Mouse (Mus musculus): ENCODE results near the gene Pou2f3. TPM values are rescaled to one million over a fixed set of nuclear protein-coding genes. Genes with fewer than 3 reads are reported as not detected.

The Pou2f3 gene
- polyA plus RNA-seq, 1 experiment = 0.28 TPM

GRCm38 (mm10) chr9:43231805-43232204 is 21.6 kb upstream of the Pou2f3 start:
- DNase-seq (ENCODE audit: low spot score) = no peak

DNA sequence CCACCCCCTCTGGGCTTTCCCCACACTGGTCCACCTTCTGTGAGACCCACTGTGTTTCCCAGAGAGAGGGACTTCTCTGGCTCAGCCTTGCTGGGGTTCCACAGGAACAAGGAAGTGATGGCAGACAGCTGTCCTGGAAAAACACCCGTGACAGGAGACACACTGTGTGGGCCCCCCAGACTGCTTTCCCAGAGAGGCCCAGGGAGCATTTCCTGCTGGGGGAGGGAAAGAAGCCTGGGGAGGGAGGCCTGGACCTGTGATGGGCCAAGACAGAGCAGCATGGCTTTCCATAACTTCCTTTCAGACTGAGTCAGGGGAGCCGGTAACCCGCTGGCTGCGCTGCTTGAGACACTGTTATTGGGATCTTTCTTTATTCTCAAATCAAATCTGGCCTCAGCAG is 20.7 kb upstream of the Pou2f3 start:
- no peak for DNase-seq (ENCODE audit: low spot score)

GRCm38 (mm10) chr9:43229962-43230361 is 19.8 kb upstream of the Pou2f3 start:
- DNase-seq (ENCODE audit: low spot score) = no peak

- no peak for DNase-seq (ENCODE audit: low spot score)
Measured at GRCm38 (mm10) chr9:43229398-43229895, 19.3 kb upstream of the Pou2f3 start.

GRCm38 (mm10) chr9:43228745-43229144 is 18.6 kb upstream of the Pou2f3 start:
- no peak for DNase-seq (ENCODE audit: low spot score)

DNA sequence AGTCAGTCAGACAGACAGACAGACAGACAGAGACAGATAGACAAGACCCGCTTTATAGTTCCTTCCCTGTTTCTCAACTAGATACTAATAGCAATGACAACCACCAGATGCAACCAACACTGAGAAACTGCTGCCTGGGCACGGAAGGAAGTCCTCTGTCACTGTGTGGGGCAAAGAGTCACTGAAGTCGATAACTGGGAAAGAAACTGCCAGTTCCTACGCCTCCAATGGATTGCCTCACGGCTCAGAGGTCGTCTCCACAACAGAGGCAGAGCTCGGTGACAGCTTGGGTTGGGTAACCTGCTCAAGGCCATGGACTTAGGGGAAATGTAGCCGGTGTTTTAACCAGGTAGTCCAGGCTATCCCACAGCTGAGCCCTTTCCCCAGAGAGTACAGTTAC is 17.5 kb upstream of the Pou2f3 start:
- DNase-seq (ENCODE audit: low spot score) = no peak

DNA sequence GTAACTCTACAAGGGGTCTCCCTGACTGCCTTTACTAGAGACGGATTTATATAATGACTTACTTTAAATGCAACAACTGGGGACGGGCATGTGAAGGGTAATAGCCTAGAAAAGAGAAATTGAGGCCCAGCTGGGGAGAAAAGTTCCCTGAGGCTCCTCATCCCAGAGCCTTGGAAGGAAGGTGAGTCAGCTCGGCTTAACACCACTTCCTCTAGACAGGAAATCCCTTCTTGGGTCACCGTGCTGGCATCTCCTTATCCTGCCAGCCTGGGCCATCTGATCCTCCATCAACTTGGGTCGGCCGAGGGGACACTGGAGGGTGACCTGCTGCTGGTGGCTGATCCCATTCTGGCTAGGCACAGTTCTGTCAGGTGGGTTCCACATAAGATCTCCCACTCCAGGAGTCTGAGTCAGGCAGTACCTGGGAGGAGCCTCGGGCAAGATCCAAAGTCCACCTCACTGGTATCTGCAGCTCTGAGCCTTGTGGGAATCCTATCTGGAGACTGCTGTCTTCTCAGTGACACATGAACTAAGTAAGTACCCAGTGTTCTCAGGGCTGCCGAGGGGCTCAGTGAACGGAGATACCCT is 16.5 kb upstream of the Pou2f3 start:
- no peak for DNase-seq (ENCODE audit: low spot score)

DNA sequence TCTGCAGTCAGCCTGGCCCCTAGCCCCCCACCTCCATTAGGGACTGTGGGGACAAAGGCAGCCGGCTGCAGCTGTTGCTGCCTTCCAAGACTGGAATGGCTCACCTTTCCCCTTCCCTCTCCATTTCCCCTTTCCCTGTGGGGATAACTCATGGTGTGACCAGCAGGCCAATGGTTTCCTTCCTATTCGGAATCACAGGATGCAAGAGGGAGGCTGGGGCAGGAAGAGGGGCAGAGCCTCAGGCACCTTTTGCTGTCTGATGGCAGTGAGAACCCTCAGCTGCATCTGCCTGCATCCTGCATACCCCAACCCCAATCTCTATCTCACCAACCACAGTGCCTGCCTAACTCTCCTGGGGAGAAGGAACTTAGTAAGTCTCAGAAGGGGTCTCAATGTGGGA is 15.3 kb upstream of the Pou2f3 start:
- no peak for DNase-seq (ENCODE audit: low spot score)

GRCm38 (mm10) chr9:43224771-43225355 is 14.7 kb upstream of the Pou2f3 start:
- DNase-seq (ENCODE audit: low spot score) = no peak

DNA sequence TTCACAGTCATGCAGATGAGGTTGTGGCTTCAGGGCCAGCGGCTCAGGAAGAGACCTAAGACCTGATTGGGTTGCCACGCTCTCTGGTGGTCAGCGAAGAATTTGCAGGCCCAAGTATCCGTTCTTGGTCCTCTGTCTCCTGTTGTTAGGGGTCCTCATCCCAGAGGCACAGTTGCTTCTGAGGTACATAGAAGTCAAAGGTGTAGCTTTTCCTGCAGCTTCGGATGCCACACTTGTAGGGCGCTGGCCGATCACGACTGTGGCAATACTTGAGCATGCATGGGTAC is 12.2 kb upstream of the Pou2f3 start:
- DNase-seq (ENCODE audit: low spot score) = no peak

GRCm38 (mm10) chr9:43221643-43222428 is 11.7 kb upstream of the Pou2f3 start:
- peak; percentile 56 for DNase-seq (ENCODE audit: low spot score)

- no peak for DNase-seq (ENCODE audit: low spot score)
Measured at GRCm38 (mm10) chr9:43210771-43211450, 742 bp upstream of the Pou2f3 start.

DNA sequence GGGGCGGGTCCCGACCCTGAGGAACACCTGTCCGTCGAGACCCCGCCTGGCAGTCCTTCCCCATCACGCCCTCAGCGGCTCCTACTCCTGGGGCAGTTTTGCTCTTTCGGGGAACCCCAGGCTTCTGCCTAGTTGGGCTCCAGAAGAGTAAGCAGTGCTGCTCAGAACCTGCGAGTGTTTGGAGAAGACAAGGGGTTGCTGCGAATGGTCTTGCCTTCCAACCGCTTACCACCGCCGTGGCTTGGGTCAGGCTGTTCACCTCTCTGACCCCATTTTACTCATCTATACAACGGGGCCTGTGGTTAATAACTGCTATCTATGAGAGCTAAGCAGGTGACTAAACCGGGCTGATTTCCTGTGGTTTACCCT is 4.2 kb downstream of the Pou2f3 start:
- no peak for DNase-seq (ENCODE audit: low spot score)

DNA sequence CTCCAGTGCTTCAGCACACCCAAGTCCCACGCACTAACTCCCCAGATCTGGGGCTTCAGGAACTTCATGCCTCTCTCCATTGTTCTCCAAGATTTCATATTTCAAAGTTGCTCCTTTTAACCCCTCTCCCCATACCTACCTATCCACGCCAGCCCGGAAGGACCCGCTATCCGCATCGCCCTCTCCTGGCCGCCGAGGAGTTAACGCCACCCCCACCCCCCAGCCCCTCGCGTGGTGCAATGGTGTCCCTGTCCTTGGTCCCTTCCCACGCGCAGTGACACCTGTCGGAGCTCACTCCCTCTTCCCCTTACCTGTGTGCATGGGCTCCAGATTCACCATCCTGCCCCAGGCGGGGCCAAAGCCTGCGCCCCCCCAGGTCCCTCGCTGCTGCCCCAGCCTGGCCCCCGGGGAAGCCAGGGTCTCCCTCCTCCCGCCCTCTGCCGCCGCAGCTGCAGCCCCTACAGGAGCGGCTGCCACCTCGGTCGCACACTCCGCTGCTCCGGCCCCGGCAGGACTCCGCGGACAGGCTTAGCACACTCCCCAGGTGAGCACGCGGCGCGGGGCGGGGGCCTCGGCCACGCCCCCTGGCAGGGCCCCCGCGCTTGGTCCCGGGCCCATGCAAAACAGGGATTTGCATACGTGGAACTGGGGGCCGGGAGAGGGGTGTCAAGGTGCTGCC is 4.7 kb downstream of the Pou2f3 start:
- DNase-seq (ENCODE audit: low spot score) = no peak

DNA sequence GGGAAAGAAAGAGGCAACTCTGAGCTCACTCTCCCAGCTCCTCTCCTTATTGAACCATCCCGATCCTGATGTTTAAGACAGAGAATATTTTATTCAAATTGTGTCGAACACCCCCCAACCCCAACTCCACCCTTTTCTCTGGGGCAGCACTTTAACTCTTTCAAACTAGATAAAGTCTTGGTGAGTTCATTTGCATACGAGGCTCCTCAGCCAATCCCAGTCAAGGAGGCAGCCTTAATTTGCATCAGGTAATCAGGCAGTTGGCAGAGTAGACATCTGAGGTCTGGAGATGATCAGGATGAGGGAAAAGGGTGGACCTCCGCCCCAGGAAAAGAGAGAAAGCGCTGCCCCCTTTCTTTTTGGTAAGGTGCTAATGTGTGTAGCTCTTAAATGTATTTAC is 10.0 kb downstream of the Pou2f3 start:
- no peak for DNase-seq (ENCODE audit: low spot score)

DNA sequence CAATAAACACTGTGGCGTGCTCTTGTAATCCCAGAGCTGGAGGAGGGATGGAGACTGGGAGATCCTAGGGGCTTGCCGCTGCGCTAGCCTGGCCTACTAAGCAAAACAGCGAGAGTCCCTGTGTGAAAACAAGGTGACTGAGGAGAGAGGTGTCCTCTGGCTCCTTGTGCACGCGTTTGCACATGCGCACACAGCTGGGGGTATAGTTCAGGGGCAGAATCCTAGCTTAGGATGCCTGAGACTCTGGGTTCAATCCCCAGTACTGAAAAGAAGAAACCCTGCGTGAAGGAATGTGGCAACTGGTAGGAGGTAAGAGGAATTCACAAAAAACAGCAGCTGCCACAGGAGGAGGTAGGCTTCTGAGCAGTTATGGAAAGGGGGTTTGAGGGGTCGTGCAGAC is 16.2 kb downstream of the Pou2f3 start:
- no peak for DNase-seq (ENCODE audit: low spot score)

- no peak for DNase-seq (ENCODE audit: low spot score)
Measured at GRCm38 (mm10) chr9:43191561-43191960, 18.6 kb downstream of the Pou2f3 start.

- no peak for DNase-seq (ENCODE audit: low spot score)
Measured at GRCm38 (mm10) chr9:43189021-43189356, 21.2 kb downstream of the Pou2f3 start.

DNA sequence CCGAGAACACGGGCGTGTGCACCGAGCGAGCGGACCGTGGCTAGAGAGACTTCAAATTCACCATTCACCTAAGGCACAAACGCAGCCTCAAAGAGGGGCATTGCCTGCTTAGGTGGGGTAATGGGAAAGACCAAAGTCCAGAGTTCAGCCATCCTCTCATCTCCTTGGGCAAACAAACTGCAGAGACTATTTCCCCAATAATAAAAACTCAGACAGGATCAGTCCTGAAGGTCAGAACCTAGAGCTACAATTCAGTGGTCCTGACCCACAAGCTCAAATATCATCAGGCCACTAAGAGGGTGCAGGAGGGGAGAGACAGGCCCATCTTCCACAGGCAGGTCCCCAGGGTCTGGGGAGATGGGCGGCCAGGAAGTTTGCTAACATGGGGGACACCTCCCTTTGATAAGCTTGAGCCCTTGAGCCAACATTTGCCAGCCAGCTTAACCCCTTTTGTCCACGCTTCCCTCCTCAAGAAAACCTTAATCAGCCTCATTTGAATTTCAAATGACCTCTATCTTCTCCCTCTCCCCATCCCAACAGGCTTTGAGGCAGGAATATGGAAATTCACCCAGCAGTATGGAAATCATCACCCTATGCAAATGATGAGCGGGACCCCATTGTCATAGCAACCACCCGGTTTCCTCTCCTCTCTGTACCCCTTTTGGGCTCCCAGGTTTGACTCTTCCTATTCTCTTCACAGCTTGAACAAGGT is 21.7 kb downstream of the Pou2f3 start:
- DNase-seq (ENCODE audit: low spot score) = no peak

GRCm38 (mm10) chr9:43179614-43180013 is 30.6 kb downstream of the Pou2f3 start:
- no peak for DNase-seq (ENCODE audit: low spot score)

DNA sequence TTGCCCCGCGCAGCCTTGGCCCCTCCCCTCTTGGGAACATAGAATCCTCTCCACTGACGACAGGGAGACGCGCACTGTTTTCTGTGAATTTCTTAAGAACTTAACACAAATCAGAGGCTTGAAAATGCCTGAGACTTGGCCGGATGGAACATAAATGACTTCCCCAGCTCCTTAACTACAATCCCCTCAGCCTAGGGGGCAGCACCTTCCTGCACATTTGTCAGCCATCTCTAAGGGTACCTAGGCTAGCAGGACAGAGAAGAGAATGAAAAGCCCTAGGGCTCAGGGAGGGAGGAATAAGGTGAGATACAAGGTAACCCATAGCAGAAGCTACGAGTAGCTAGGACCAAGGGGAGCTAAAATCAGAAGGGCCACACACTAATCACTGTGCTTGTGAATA is 32.0 kb downstream of the Pou2f3 start:
- DNase-seq (ENCODE audit: low spot score) = no peak

DNA sequence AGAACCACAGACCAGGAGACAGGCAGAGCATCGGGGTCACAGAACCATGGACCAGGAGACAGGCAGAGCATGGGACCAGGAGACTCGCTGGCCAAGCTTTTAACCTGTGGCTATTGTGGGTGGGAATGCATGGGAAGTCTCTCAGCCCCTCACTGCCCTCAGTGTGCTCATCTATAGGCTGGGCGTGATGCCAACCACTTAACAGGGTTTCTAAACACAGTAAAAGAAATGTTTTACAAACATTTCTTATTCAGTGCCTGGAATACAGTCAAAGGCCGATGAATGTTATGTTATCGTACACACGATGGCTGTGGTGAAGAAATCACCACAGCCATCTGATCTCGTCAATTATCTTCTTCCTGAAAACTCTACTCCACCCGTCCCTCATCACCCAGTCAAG is 43.1 kb downstream of the Pou2f3 start:
- no peak for DNase-seq (ENCODE audit: low spot score)
